Mouse (Mus musculus) stomach, postnatal 0 days (tissue): ENCODE results near the gene Kif26b.

Source experiments
- CTCF ChIP-seq: IDR thresholded peaks from 2 replicates; pipeline ENCODE4 v1.5.1; 2016; ENCODE audit warnings: antibody characterized with exemption, low read depth, mild to moderate bottlenecking, moderate library complexity
- EP300 ChIP-seq: optimal IDR thresholded peaks from 2 replicates; pipeline ENCODE3; 2016; ENCODE audit warnings: antibody characterized with exemption

DNA sequence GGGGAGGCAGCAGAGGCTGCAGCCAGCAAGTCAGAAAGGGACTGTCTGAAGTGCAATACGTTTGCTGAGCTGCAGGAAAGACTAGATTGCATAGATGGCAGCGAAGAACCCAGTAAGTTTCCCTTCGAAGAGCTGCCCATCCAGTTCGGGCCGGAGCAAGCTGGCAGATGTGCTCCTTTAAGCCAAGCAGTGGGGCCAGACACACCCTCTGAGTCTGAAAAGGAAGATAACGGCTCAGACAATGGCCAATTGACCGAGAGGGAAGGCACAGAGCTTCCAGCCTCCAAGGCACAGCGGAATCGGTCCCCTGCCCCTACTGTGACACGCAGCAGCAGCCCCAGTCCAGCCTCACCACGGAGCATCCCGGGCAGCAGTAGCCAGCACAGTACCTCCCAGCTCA is 386.1 kb downstream of the Kif26b start:
- no peak for TF ChIP-seq CTCF
- TF ChIP-seq EP300, result no peak
